ENCODE assay signal across 9 mouse cellular contexts in the genomic region with DNA sequence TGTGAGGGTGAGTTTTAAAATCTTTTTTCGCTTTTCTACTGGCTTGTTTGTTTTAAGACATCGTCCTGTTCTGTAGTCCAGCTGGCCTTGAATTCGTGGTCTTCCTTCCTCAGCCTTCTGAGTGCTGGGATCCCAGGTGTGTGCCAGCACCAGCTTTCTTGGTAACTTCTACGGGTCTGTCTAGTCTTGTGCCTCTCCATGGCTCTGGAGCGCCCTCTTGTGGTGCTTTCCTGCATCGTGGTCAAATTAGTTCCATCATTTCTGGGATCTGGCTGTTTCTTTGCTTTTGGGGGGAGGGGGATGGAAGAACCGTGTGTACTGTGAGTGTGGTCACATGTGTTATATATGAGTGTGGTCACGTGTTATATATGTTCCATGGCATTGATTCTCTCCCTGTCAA. TPM values are rescaled to one million over a fixed set of nuclear protein-coding genes. Genes with fewer than 3 reads are reported as not detected.
DNase-seq lines count a peak whose midpoint lies in the region; ATAC-seq and TF ChIP-seq lines count a peak whose summit lies in the region.
"Had no signal": no experiment of that assay in that cellular context is flagged by ENCODE, and none has a peak within 500 bp of the region (broad histone marks: within the 10 kb centered on the region; RNA-seq: fewer than 3 reads in every experiment).

No protein-coding gene starts in this region.

- DNase-seq in ES-E14 (ENCODE audit: low read depth, low spot score): peak; percentile 94
- peak; percentile 80 for DNase-seq in c-Kit-positive CD71-positive TER-119-positive erythroid progenitor cells, embryonic 14.5 days (ENCODE audit: low spot score)
- peak; percentile 85 for DNase-seq in forebrain, embryonic 14.5 days (ENCODE audit: low spot score)
- DNase-seq in layer of hippocampus, adult 2 months (ENCODE audit: low spot score in 2 of 2): peak; percentile 72 to 89
- DNase-seq in ovary, postnatal 36 days (ENCODE audit: low spot score): peak; percentile 74
- DNase-seq in thymus, postnatal 14 days: peak; percentile 85

- H3K27ac ChIP-seq in ES-E14 (ENCODE audit: insufficient read depth, low read depth, low read length, poor library complexity, severe bottlenecking): no peak overlapping the region
- no peak overlapping the region for H3K27ac ChIP-seq in forebrain, embryonic 14.5 days (ENCODE audit: low read depth, low read length)
- H3K27ac ChIP-seq in layer of hippocampus, adult 2 months: no peak overlapping the region
- no peak overlapping the region for H3K27ac ChIP-seq in lung, embryonic 16.5 days (ENCODE audit: low read length)
- H3K27ac ChIP-seq: heart, embryonic 13.5 days had no signal

- ATAC-seq in forebrain, embryonic 14.5 days: peak; percentile 60; the same call in 1 of the 2 replicates
- ATAC-seq in hematopoietic stem cell, adult 5-6 weeks (replicated peaks in 1 of 2; ENCODE audit: insufficient read depth in 1 of 2, low FRiP score in 2 of 2, low TSS enrichment in 1 of 2, low read depth in 1 of 2, poor library complexity in 2 of 2, severe bottlenecking in 2 of 2): peak; percentile 30 to 79; a peak in 2 of 4 replicates
- ATAC-seq in lung, embryonic 16.5 days (ENCODE audit: low read depth): peak; percentile 64

- peaks cover 0 to 7% of the 10 kb centered on the region in 2 experiments; a peak in 2 of 4 replicates for H3K4me1 ChIP-seq in ES-E14 (ENCODE audit: control insufficient read depth in 2 of 2, insufficient read depth in 2 of 2, low read length in 2 of 2, poor library complexity in 1 of 2)
- no peaks in the 10 kb centered on the region for H3K4me1 ChIP-seq in forebrain, embryonic 14.5 days (ENCODE audit: control insufficient read depth, insufficient read depth, low read length)
- no peaks in the 10 kb centered on the region for H3K4me1 ChIP-seq in lung, embryonic 16.5 days (replicated peaks; ENCODE audit: control insufficient read depth, insufficient read depth, low read length)
- H3K4me1 ChIP-seq: heart, embryonic 13.5 days had no signal

- no peak overlapping the region for H3K4me2 ChIP-seq in forebrain, embryonic 14.5 days (ENCODE audit: low read length)
- H3K4me2 ChIP-seq in lung, embryonic 16.5 days (ENCODE audit: low read depth, low read length): no peak overlapping the region
- H3K4me2 ChIP-seq: heart, embryonic 13.5 days had no signal

- H3K27me3 ChIP-seq in forebrain, embryonic 14.5 days (replicated peaks; ENCODE audit: control insufficient read depth, insufficient read depth, low read length): no peaks in the 10 kb centered on the region
- H3K27me3 ChIP-seq in lung, embryonic 16.5 days (ENCODE audit: control insufficient read depth, insufficient read depth, low read depth, low read length): no peaks in the 10 kb centered on the region
- H3K27me3 ChIP-seq: heart, embryonic 13.5 days had no signal

- TF ChIP-seq CTCF in layer of hippocampus, adult 2 months (conservative IDR thresholded peaks at IDR 0.05): peak; percentile 96

- WGBS in forebrain, embryonic 14.5 days: 11% methylated on average over 8 of the region's 8 CpGs
- WGBS in lung, embryonic 16.5 days: 8% methylated on average over 8 of the region's 8 CpGs

- no peak overlapping the region for H3K4me3 ChIP-seq in ES-E14 (ENCODE audit: insufficient read depth in 1 of 2, low read depth in 1 of 2, low read length in 2 of 2, poor library complexity in 1 of 2, severe bottlenecking in 1 of 2)
- no peak overlapping the region for H3K4me3 ChIP-seq in forebrain, embryonic 14.5 days (ENCODE audit: low read depth, low read length)
- no peak overlapping the region for H3K4me3 ChIP-seq in layer of hippocampus, adult 2 months
- H3K4me3 ChIP-seq in lung, embryonic 16.5 days (ENCODE audit: low read length): no peak overlapping the region
- H3K4me3 ChIP-seq: heart, embryonic 13.5 days had no signal

- no peaks in the 10 kb centered on the region for H3K9me3 ChIP-seq in ES-E14 (ENCODE audit: control insufficient read depth, insufficient read depth, low read depth, low read length)
- H3K9me3 ChIP-seq in forebrain, embryonic 14.5 days (replicated peaks; ENCODE audit: control insufficient read depth, low read length): no peaks in the 10 kb centered on the region
- H3K9me3 ChIP-seq in lung, embryonic 16.5 days (ENCODE audit: control insufficient read depth, low read length): no peaks in the 10 kb centered on the region
- H3K9me3 ChIP-seq: heart, embryonic 13.5 days had no signal

- H3K36me3 ChIP-seq in ES-E14 (ENCODE audit: control insufficient read depth, insufficient read depth, low read length, poor library complexity, severe bottlenecking): peaks cover 2% of the 10 kb centered on the region; the same call in 1 of the 2 replicates
- H3K36me3 ChIP-seq in forebrain, embryonic 14.5 days (ENCODE audit: control insufficient read depth, insufficient read depth, low read length): peaks cover 18% of the 10 kb centered on the region
- H3K36me3 ChIP-seq in lung, embryonic 16.5 days (ENCODE audit: control insufficient read depth, insufficient read depth, low read length): no peaks in the 10 kb centered on the region

- H3K9ac ChIP-seq in ES-E14 (ENCODE audit: insufficient read depth, low read depth, low read length, poor library complexity, severe bottlenecking): no peak overlapping the region
- H3K9ac ChIP-seq in forebrain, embryonic 14.5 days (ENCODE audit: low read length): no peak overlapping the region
- H3K9ac ChIP-seq in lung, embryonic 16.5 days (ENCODE audit: low read length): no peak overlapping the region
- H3K9ac ChIP-seq: heart, embryonic 13.5 days had no signal

- in situ Hi-C loops in ES-E14 (cut with MboI; ENCODE audit: low sequenced_read_pairs in 2 of 2, unreplicated experiment in 2 of 2): no loop called here

TF ChIP-seq in ES-E14, 5 proteins besides CTCF, POLR2A, EP300 and RAD21:
- TF ChIP-seq HCFC1 (IDR thresholded peaks at IDR 0.05; ENCODE audit: borderline replicate concordance, insufficient read depth, low read length): no peak
- TF ChIP-seq ZC3H11A (IDR thresholded peaks at IDR 0.05; ENCODE audit: borderline replicate concordance, low read depth, low read length): peak; percentile 56
- no peak for TF ChIP-seq CHD2 (IDR thresholded peaks at IDR 0.05; ENCODE audit: low read depth, low read length)

RNA-seq across cellular contexts. Expression of gene Meaf6, which starts 14.5 kb away (rescaled TPM):
- total RNA-seq in ES-E14 (2012; rRNA removed): 20.6 and 25.0 TPM in 2 replicates
- polyA plus RNA-seq in forebrain, embryonic 14.5 days (2014; fragmentation: Nextera tagmentation; extraction: Ambion mirVana): 153 and 164 TPM in 2 replicates
- 44.0 and 68.0 TPM in 2 replicates for total RNA-seq in hematopoietic stem cell, adult 5-6 weeks (2017)
- total RNA-seq in layer of hippocampus, adult 2 months (2021): 100 to 1,000 TPM; 111 to 116 TPM
- polyA plus RNA-seq in lung, embryonic 16.5 days (2015; fragmentation: Nextera tagmentation; extraction: Ambion mirVana): 48.9 and 49.7 TPM in 2 replicates

RNA-seq across cellular contexts. Expression of gene Zc3h12a, which starts 28.2 kb away (rescaled TPM):
- total RNA-seq in ES-E14 (2012; rRNA removed): 4.9 and 10.4 TPM in 2 replicates
- polyA plus RNA-seq in forebrain, embryonic 14.5 days (2014; fragmentation: Nextera tagmentation; extraction: Ambion mirVana): 0.14 and 0.32 TPM in 2 replicates
- 7.0 and 11.4 TPM in 2 replicates for total RNA-seq in hematopoietic stem cell, adult 5-6 weeks (2017)
- 1 to 10 TPM; 1.1 to 1.2 TPM for total RNA-seq in layer of hippocampus, adult 2 months (2021)
- 0.55 and 0.58 TPM in 2 replicates for polyA plus RNA-seq in lung, embryonic 16.5 days (2015; fragmentation: Nextera tagmentation; extraction: Ambion mirVana)

RNA-seq across cellular contexts. Expression of gene Snip1, which starts 33.0 kb away (rescaled TPM):
- 19.8 and 25.1 TPM in 2 replicates for total RNA-seq in ES-E14 (2012; rRNA removed)
- polyA plus RNA-seq in forebrain, embryonic 14.5 days (2014; fragmentation: Nextera tagmentation; extraction: Ambion mirVana): 28.9 and 31.3 TPM in 2 replicates
- 26.7 and 36.9 TPM in 2 replicates for total RNA-seq in hematopoietic stem cell, adult 5-6 weeks (2017)
- total RNA-seq in layer of hippocampus, adult 2 months (2021): 10 to 100 TPM; 14.6 to 16.3 TPM
- polyA plus RNA-seq in lung, embryonic 16.5 days (2015; fragmentation: Nextera tagmentation; extraction: Ambion mirVana): 24.1 and 28.8 TPM in 2 replicates

RNA-seq across cellular contexts. Expression of gene Dnali1, which starts 34.0 kb away (rescaled TPM):
- 0.16 TPM in 1 of 2 replicates, not detected in the other for total RNA-seq in ES-E14 (2012; rRNA removed)
- polyA plus RNA-seq in forebrain, embryonic 14.5 days (2014; fragmentation: Nextera tagmentation; extraction: Ambion mirVana): 1.1 and 1.3 TPM in 2 replicates
- not detected in 2 replicates for total RNA-seq in hematopoietic stem cell, adult 5-6 weeks (2017)
- under 1 TPM; 0.64 to 1.00 TPM for total RNA-seq in layer of hippocampus, adult 2 months (2021)
- polyA plus RNA-seq in lung, embryonic 16.5 days (2015; fragmentation: Nextera tagmentation; extraction: Ambion mirVana): 4.6 and 6.6 TPM in 2 replicates
